15 mouse cellular contexts compared by ENCODE assay signal in genomic region chr14:77853951-77854350, GRCm38 (mm10). TPM values are rescaled to one million over a fixed set of nuclear protein-coding genes. Genes with fewer than 3 reads are reported as not detected.
"Had no signal": no experiment of that assay in that cellular context is flagged by ENCODE, and none has a peak within 500 bp of the region (broad histone marks: within the 10 kb centered on the region; RNA-seq: fewer than 3 reads in every experiment).

No protein-coding gene starts in this region.

- H3K4me2 ChIP-seq: limb, embryonic 12.5 days; lung, embryonic 14.5 days; midbrain, embryonic 12.5 days had no signal

- H3K4me3 ChIP-seq: limb, embryonic 12.5 days; megakaryocyte, embryonic 14.5 days; midbrain, embryonic 12.5 days had no signal

- H3K27me3 ChIP-seq: limb, embryonic 12.5 days; megakaryocyte, embryonic 14.5 days; midbrain, embryonic 12.5 days had no signal

- H3K27ac ChIP-seq: kidney, postnatal 0 days; limb, embryonic 12.5 days; liver, embryonic 14.5 days; midbrain, embryonic 12.5 days had no signal

- H3K4me1 ChIP-seq: limb, embryonic 12.5 days; midbrain, embryonic 12.5 days had no signal

- H3K9ac ChIP-seq: limb, embryonic 12.5 days; liver, embryonic 14.5 days; lung, embryonic 14.5 days; midbrain, embryonic 12.5 days had no signal

- ATAC-seq: midbrain, embryonic 16.5 days had no signal

- H3K9me3 ChIP-seq: limb, embryonic 12.5 days; midbrain, embryonic 12.5 days had no signal

- DNase-seq: kidney, adult 11 months; kidney, adult 9 months; kidney, postnatal 36 days; liver; lung, embryonic 14.5 days; lung, postnatal 14 days; right cerebral cortex, adult 18-20 months; right cerebral cortex, postnatal 25 days; thymus, postnatal 36 days had no signal

RNA-seq across cellular contexts. Expression of gene Epsti1, which starts 50.1 kb away (rescaled TPM):
- polyA plus RNA-seq: midbrain, embryonic 16.5 days had no signal
